Mouse (Mus musculus) liver, postnatal 0 days (tissue): ENCODE measurements around the gene Pde3a. TPM values are rescaled to one million over a fixed set of nuclear protein-coding genes. Genes with fewer than 3 reads are reported as not detected.
"Not testable (repeated sequence)": the region's sequence is repeated elsewhere in the genome, so short reads cannot be mapped to it uniquely, and the experiment has no call there.

Source experiments
- ATAC-seq: fragments of 200-750 bp; cut with Nextera tagmentation; 2 replicates; pipeline ENCODE4 v1.8.0; 2017; ENCODE audit warnings: mild to moderate bottlenecking, moderate library complexity
- DNase-seq: peaks from one replicate; pipeline ENCODE4 v3.0.0-alpha.2; 2016
- H3K27ac ChIP-seq: fragments of 300-500 bp; sonication (generic); 2 replicates; pipeline ENCODE4 v1.5.1; 2014; ENCODE audit warnings: antibody characterized with exemption, moderate library complexity, mild to moderate bottlenecking, low read depth
- H3K27me3 ChIP-seq: fragments of 300-500 bp; sonication (generic); 2 replicates; pipeline ENCODE4 v1.6.1; 2014; ENCODE audit warnings: low read length, control low read depth, mixed read lengths; ENCODE audit not compliant: insufficient read depth
- H3K36me3 ChIP-seq: fragments of 300-500 bp; sonication (generic); replicated peaks from 2 replicates; pipeline ENCODE4 v1.6.1; 2014; ENCODE audit warnings: mild to moderate bottlenecking, control low read depth, low read length, moderate library complexity, mixed read lengths; ENCODE audit not compliant: insufficient read depth
- H3K4me1 ChIP-seq: fragments of 300-500 bp; sonication (generic); 2 replicates; pipeline ENCODE4 v1.6.1; 2014; ENCODE audit warnings: antibody characterized with exemption, mild to moderate bottlenecking, control low read depth; ENCODE audit not compliant: insufficient read depth
- H3K4me2 ChIP-seq: fragments of 300-500 bp; sonication (generic); 2 replicates; pipeline ENCODE4 v1.6.1; 2014; ENCODE audit warnings: low read depth, mild to moderate bottlenecking, low read length, moderate library complexity, mixed read lengths
- H3K4me3 ChIP-seq: fragments of 300-500 bp; sonication (generic); 2 replicates; pipeline ENCODE4 v1.5.1; 2014; ENCODE audit warnings: low read depth, low read length
- H3K9ac ChIP-seq: fragments of 300-500 bp; sonication (generic); replicated peaks from 2 replicates; pipeline ENCODE4 v1.6.1; 2014; ENCODE audit warnings: mild to moderate bottlenecking, moderate library complexity
- H3K9me3 ChIP-seq: fragments of 300-500 bp; sonication (generic); 2 replicates; pipeline ENCODE4 v1.6.1; 2016; ENCODE audit warnings: mild to moderate bottlenecking, control low read depth, low read length, mixed read lengths
- CTCF ChIP-seq: sonication (generic); IDR thresholded peaks from 2 replicates; pipeline ENCODE4 v1.5.1; 2016; ENCODE audit warnings: antibody characterized with exemption, low read depth
- EP300 ChIP-seq: IDR thresholded peaks from 2 replicates; pipeline ENCODE4 v1.6.1; 2016; ENCODE audit warnings: antibody characterized with exemption, low read depth, mild to moderate bottlenecking
- WGBS: fragments of 180-500 bp; shearing (Covaris S2); extraction: QIAGEN DNeasy Blood & Tissue Kit; methylation state at CpG from one replicate; pipeline ENCODE4 v1.1.7; 2014; ENCODE audit not compliant: insufficient replicate concordance; 5-methylcytosine and 5-hydroxymethylcytosine counted together
- polyA plus RNA-seq: library from polyadenylated mRNA; unstranded; fragments of >200 nt; fragmentation: Nextera tagmentation; extraction: Ambion mirVana; gene quantifications from 2 replicates; pipeline ENCODE4 v1.2.1, GENCODE M21; 2015

Gene Pde3a
- polyA plus RNA-seq, 1 experiment from 2014 or later: 1.3 TPM

DNA sequence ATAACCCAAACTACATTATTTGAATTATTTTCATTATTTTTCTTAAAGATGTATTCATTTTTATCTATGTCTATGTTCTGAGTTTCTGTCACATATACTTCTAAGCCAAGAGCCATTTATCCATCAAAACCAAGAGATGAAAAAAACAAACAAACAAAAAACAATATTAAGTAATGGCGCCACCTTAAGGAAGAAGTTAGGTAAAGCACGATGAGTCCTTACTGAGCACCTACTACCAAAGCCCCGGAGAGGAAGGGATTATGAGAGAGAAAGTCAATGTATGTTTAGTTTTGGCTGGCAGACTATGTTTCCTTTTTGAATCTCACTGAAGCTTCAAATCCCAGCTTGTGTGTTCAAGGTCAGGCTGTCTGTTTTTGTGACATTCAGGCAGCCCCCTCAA is 60.8 kb downstream of the Pde3a start:
- Histone ChIP-seq H3K4me2 (no peak overlapping the region), H3K27me3 (no peaks in the 10 kb centered on the region), H3K9ac (no peak overlapping the region), H3K4me1 (no peaks in the 10 kb centered on the region), H3K36me3 (no peaks in the 10 kb centered on the region), H3K27ac (no peak overlapping the region), H3K4me3 (no peak overlapping the region), H3K9me3 (no peaks in the 10 kb centered on the region)
- DNase-seq: no peak
- ATAC-seq: no peak
- peak; percentile 45 for TF ChIP-seq CTCF
- no peak for TF ChIP-seq EP300
- 30% methylated on average over 3 of the region's 3 CpGs for WGBS

DNA sequence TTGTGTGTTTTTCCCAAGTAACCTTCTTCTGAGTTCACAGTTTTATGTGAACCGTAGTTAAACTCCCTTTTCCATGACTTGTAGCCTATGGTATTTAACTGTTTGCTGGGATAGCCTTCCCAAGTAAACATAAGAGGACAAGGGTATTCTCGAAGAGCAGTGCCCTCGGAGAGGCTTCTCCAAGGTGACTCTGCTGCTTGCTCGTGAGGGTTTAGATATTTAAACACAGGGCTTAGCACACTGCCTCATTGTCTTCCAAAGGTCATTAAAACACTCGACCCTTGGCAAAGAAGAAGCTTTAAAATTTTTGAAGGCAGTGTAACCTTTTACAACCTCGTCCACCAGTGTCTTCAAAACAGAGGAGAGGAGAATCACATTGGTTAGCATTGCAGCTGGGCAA is 61.3 kb downstream of the Pde3a start:
- H3K4me1 ChIP-seq: no peaks in the 10 kb centered on the region
- no peak for TF ChIP-seq CTCF
- no peaks in the 10 kb centered on the region for H3K9me3 ChIP-seq
- WGBS: 53% methylated on average over 6 of the region's 6 CpGs
- H3K4me3 ChIP-seq: no peak overlapping the region
- DNase-seq (no peak), ATAC-seq (no peak)
- H3K27ac ChIP-seq: no peak overlapping the region
- H3K27me3 ChIP-seq: no peaks in the 10 kb centered on the region
- no peak overlapping the region for H3K4me2 ChIP-seq
- no peak overlapping the region for H3K9ac ChIP-seq
- no peaks in the 10 kb centered on the region for H3K36me3 ChIP-seq

DNA sequence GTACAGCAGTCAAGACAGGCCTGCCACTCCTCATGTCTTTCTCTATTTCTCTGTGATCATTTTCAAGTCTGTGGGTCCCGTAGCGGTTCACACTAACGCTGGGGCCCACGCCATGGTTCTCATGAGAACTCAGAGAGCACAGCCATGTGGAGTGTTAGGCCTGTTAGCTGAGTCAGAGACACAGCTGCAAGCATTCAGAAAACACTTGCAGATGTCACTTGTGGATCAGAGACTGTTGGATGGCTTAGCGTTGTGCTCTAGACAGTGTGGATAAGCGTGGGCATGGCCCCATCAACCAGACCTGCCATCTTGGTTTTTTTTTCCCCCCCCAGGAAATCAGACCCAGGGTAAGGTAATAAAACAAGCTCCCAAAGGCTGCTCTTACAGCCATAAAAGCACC is 62.5 kb downstream of the Pde3a start:
- 79% methylated on average over 6 of the region's 6 CpGs for WGBS
- H3K4me2 ChIP-seq: no peak overlapping the region
- TF ChIP-seq CTCF: no peak
- TF ChIP-seq EP300: no peak
- H3K9ac ChIP-seq: no peak overlapping the region
- no peak for DNase-seq
- no peaks in the 10 kb centered on the region for H3K36me3 ChIP-seq
- ATAC-seq: no peak
- H3K4me3 ChIP-seq: no peak overlapping the region
- H3K27me3 ChIP-seq: no peaks in the 10 kb centered on the region
- no peak overlapping the region for H3K27ac ChIP-seq
- no peaks in the 10 kb centered on the region for H3K9me3 ChIP-seq
- H3K4me1 ChIP-seq: no peaks in the 10 kb centered on the region

DNA sequence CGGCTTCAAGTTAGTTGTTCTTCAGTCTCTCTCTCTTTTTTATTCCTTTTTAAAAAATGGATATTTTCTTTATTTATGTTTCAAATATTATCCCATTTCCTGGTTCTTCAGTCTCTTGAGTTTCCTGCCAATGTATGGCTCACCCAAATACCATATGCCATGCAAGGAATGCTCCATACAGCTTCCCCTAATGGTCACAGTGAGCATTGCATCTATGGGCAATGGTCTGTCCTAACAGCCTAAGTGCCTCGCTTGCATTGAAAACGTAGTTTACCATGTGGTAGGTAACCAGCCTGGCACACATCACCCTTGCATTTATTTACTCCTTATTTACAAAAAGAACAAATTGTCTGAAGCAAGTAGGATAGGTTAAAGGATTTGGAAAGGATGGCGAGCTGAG is 64.0 kb downstream of the Pde3a start:
- no peak for TF ChIP-seq EP300
- H3K27me3 ChIP-seq: no peaks in the 10 kb centered on the region
- H3K4me2 ChIP-seq: no peak overlapping the region
- ATAC-seq (no peak), DNase-seq (no peak)
- H3K4me1 ChIP-seq: no peaks in the 10 kb centered on the region
- no peaks in the 10 kb centered on the region for H3K36me3 ChIP-seq
- WGBS: 77% methylated on average over 4 of the region's 4 CpGs
- H3K9me3 ChIP-seq: no peaks in the 10 kb centered on the region
- H3K9ac ChIP-seq: no peak overlapping the region
- H3K27ac ChIP-seq: no peak overlapping the region
- H3K4me3 ChIP-seq: no peak overlapping the region

DNA sequence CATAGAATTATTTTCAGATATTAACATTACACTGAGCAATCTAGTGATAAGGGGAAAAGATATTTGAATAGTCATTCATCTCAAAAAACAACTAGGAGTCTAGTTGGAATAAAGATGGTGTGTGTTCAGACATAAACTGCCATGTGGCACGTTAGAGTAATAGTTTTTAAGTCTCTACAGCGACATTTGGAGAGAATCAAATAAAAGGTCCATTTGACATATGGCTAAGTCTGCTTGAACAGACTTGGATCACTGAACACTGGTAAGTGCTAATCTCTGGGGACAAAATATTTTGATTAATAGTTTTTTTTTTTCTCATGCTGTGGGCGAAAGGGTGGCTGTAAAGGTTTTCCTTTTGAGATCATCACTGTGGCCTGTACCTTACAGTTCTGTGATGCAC is 69.4 kb downstream of the Pde3a start:
- no peak overlapping the region for H3K27ac ChIP-seq
- 78% methylated on average over 3 of the region's 3 CpGs for WGBS
- H3K4me3 ChIP-seq: no peak overlapping the region
- no peaks in the 10 kb centered on the region for H3K27me3 ChIP-seq
- H3K9ac ChIP-seq: no peak overlapping the region
- H3K9me3 ChIP-seq: no peaks in the 10 kb centered on the region
- H3K4me2 ChIP-seq: no peak overlapping the region
- no peak for ATAC-seq
- no peaks in the 10 kb centered on the region for H3K36me3 ChIP-seq
- TF ChIP-seq EP300: no peak
- no peak for TF ChIP-seq CTCF
- no peak for DNase-seq
- H3K4me1 ChIP-seq: no peaks in the 10 kb centered on the region

DNA sequence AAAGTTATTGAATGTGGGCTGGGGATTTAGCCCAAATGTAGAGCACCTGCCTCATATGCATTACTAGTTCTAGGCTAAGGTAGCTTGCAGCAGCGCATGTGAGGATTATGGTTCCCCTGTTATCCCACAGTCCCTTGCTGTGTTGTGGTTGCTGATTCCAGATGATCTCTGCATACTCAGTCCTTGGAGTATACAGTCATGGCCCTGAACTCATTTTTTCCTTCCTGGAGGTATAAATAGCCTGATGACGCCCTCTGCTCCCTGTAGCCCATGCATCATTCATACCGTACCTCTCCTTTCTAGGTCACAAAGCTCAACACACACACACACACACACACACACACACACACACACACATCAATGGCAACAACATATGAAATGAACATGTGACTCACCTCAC is 72.2 kb downstream of the Pde3a start:
- no peak for DNase-seq
- H3K27ac ChIP-seq: no peak overlapping the region
- no peak overlapping the region for H3K4me2 ChIP-seq
- H3K36me3 ChIP-seq: no peaks in the 10 kb centered on the region
- H3K27me3 ChIP-seq: no peaks in the 10 kb centered on the region
- TF ChIP-seq CTCF: no peak
- no peak for TF ChIP-seq EP300
- no peaks in the 10 kb centered on the region for H3K4me1 ChIP-seq
- no peak overlapping the region for H3K9ac ChIP-seq
- no peak overlapping the region for H3K4me3 ChIP-seq
- ATAC-seq: no peak
- no peaks in the 10 kb centered on the region for H3K9me3 ChIP-seq
- WGBS: 73% methylated on average over 3 of the region's 3 CpGs

DNA sequence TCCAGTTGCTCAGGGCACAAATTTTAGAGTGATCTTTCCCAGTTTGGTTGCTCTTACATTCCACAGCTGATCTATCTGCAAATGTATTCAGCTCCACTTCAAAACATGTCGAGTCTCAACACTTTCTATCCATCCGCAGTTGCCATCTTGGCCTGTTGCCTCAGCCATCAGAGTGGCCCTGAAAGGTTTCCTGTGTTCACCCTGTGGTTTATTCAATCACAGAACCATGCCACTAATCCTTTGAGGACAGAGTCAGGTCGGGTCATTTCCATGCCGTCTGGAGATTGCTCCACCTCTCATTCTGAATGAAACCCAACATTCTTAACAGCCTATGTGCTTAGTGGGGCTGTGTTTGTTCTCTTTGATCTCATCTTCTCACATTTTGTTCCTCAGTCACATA is 73.9 kb downstream of the Pde3a start:
- DNase-seq (no peak), ATAC-seq (no peak)
- 52% methylated on average over 4 of the region's 4 CpGs for WGBS
- no peaks in the 10 kb centered on the region for H3K27me3 ChIP-seq
- no peaks in the 10 kb centered on the region for H3K9me3 ChIP-seq
- no peak overlapping the region for H3K27ac ChIP-seq
- no peak overlapping the region for H3K4me3 ChIP-seq
- H3K9ac ChIP-seq: no peak overlapping the region
- no peaks in the 10 kb centered on the region for H3K36me3 ChIP-seq
- TF ChIP-seq CTCF: no peak
- TF ChIP-seq EP300: no peak
- H3K4me1 ChIP-seq: peaks cover 2% of the 10 kb centered on the region; the same call in 1 of the 2 replicates
- no peak overlapping the region for H3K4me2 ChIP-seq

DNA sequence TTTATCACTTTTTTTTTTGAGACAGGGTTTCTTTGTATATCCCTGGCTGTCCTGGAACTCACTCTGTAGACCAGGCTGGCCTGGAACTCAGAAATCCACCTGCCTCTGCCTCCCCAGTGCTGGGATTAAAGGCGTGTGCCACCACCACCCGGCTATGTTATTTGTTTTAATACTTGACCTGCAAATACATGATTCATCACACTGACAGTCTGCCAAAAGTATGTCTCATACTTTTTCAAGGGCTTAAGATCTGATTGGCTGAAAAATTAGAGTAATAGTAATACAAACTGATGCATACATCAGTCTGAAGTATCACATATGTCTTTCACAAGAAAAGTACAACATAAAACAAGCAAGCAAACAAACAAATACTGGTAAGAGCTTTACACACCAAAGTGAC is 78.1 kb downstream of the Pde3a start:
- H3K36me3 ChIP-seq, H3K9me3 ChIP-seq, DNase-seq, ATAC-seq, H3K4me2 ChIP-seq, H3K9ac ChIP-seq, H3K27ac ChIP-seq, H3K27me3 ChIP-seq, H3K4me1 ChIP-seq, H3K4me3 ChIP-seq: not testable (repeated sequence)
- 61% methylated on average over 2 of the region's 2 CpGs for WGBS
